In the genomic region with DNA sequence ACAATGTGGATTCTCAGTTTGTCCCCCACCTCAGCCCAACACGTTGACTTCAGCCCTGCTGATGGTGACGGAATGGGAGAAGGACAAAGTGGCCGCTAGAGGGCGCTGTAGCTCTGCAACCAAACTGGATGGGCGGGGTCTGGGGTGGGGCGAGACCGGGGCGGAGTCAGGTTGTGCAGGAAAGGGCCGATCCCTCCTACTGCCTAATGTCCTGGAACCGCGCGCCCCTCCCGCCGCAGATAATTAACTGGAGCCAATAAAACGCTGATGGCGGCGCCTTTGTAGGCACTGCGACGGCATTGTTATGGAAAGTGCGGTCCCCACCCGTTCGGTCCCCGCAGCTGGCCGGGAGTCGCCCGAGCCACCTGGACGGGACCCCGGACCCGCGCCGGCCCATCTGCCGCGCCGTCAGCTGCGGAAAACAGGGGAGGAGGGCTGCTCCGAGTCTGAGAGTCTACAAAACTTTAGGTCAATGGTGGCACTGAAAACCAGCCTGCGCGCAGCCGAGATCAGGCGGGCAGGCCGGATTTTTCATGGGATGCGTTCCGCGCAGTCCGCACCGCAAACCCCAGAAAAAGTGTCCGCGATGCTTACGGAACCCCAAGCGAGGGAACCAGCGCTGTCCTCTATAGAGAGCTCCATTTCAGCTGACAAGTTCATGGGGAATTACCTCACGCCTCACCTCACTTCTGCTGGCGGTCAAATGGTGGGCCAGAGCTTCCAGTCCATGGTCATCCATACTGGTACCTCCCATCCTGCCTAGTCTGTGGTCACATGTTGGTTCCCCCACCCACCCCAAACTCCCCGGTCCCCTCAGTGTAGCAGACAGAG, we compare ENCODE assay signal across 8 mouse cellular contexts. TPM values are rescaled to one million over a fixed set of nuclear protein-coding genes. Genes with fewer than 3 reads are reported as not detected.
DNase-seq lines count a peak whose midpoint lies in the region; ATAC-seq and TF ChIP-seq lines count a peak whose summit lies in the region.

No protein-coding gene starts in this region.

- peak; percentile 93 for TF ChIP-seq CTCF in ES-Bruce4 (IDR thresholded peaks at IDR 0.05; ENCODE audit: low read depth, low read length)
- TF ChIP-seq CTCF in stomach, postnatal 0 days (IDR thresholded peaks at IDR 0.05; ENCODE audit: low read depth) = peak; percentile 98

- peak overlapping the region; percentile 72 for H3K4me3 ChIP-seq in ES-Bruce4 (ENCODE audit: low read depth, low read length)
- H3K4me3 ChIP-seq in forebrain, embryonic 13.5 days = peak overlapping the region; percentile 54
- peak overlapping the region; percentile 56 for H3K4me3 ChIP-seq in liver, embryonic 15.5 days (replicated peaks)
- peak overlapping the region; percentile 49 for H3K4me3 ChIP-seq in neural tube, embryonic 12.5 days
- H3K4me3 ChIP-seq in stomach, postnatal 0 days (ENCODE audit: low read depth, low read length) = peak overlapping the region; percentile 61

- intact Hi-C loops in heart, postnatal 10 days (cut with DNase I) = loop anchor here (2.0 to 5.0 kb wide), 4 partner anchors 58 to 339 kb away; partner anchors contain the start of gene Srxn1

- H3K4me1 ChIP-seq in ES-Bruce4 (ENCODE audit: control insufficient read depth, insufficient read depth, low read length) = no peaks in the 10 kb centered on the region
- peaks cover 11% of the 10 kb centered on the region for H3K4me1 ChIP-seq in forebrain, embryonic 13.5 days
- H3K4me1 ChIP-seq in liver, embryonic 15.5 days (replicated peaks) = peaks cover 7% of the 10 kb centered on the region
- H3K4me1 ChIP-seq in neural tube, embryonic 12.5 days = peaks cover 12% of the 10 kb centered on the region
- H3K4me1 ChIP-seq in stomach, postnatal 0 days (replicated peaks; ENCODE audit: control insufficient read depth, insufficient read depth) = no peaks in the 10 kb centered on the region; the same call in 1 of the 2 replicates

- H3K27ac ChIP-seq in ES-Bruce4 (ENCODE audit: insufficient read depth, low read length) = no peak overlapping the region
- H3K27ac ChIP-seq in forebrain, embryonic 13.5 days = peak overlapping the region; percentile 76
- H3K27ac ChIP-seq in liver, embryonic 15.5 days (replicated peaks) = no peak overlapping the region
- peak overlapping the region; percentile 79 for H3K27ac ChIP-seq in neural tube, embryonic 12.5 days
- no peak overlapping the region for H3K27ac ChIP-seq in stomach, postnatal 0 days (replicated peaks)

- H3K9me3 ChIP-seq in ES-Bruce4 (replicated peaks; ENCODE audit: control insufficient read depth, insufficient read depth, low read length, poor library complexity, severe bottlenecking) = no peaks in the 10 kb centered on the region
- no peaks in the 10 kb centered on the region for H3K9me3 ChIP-seq in forebrain, embryonic 13.5 days (replicated peaks)
- no peaks in the 10 kb centered on the region for H3K9me3 ChIP-seq in liver, embryonic 15.5 days (replicated peaks)
- H3K9me3 ChIP-seq in neural tube, embryonic 12.5 days = no peaks in the 10 kb centered on the region
- H3K9me3 ChIP-seq in stomach, postnatal 0 days (ENCODE audit: control insufficient read depth, low read length) = no peaks in the 10 kb centered on the region

- peak; percentile 86 to 92 for DNase-seq in heart, postnatal 10 days
- DNase-seq in kidney, postnatal 4 days = peak; percentile 95
- DNase-seq in stomach, postnatal 0 days (ENCODE audit: low spot score) = peak; percentile 96

- H3K4me2 ChIP-seq in forebrain, embryonic 13.5 days = peak overlapping the region; percentile 75
- H3K4me2 ChIP-seq in liver, embryonic 15.5 days = peak overlapping the region; percentile 85
- H3K4me2 ChIP-seq in neural tube, embryonic 12.5 days (replicated peaks) = peak overlapping the region; percentile 61
- H3K4me2 ChIP-seq in stomach, postnatal 0 days (replicated peaks; ENCODE audit: low read depth) = peak overlapping the region; percentile 98

- peak; percentile 81; the same call in 1 of the 2 replicates for TF ChIP-seq EP300 in ES-Bruce4 (IDR thresholded peaks at IDR 0.05; ENCODE audit: insufficient read depth, low read depth, low read length)
- no peak for TF ChIP-seq EP300 in stomach, postnatal 0 days (optimal IDR thresholded peaks at IDR 0.05)

- ATAC-seq in cerebellum, adult (ENCODE audit: insufficient number of reproducible peaks, low FRiP score, low TSS enrichment) = peak; percentile 86
- peak; percentile 95 for ATAC-seq in forebrain, embryonic 13.5 days
- ATAC-seq in liver, embryonic 15.5 days (ENCODE audit: insufficient read depth) = peak; percentile 81
- ATAC-seq in neural tube, embryonic 12.5 days (ENCODE audit: low FRiP score, low read depth) = peak; percentile 94
- ATAC-seq in stomach, postnatal 0 days (ENCODE audit: low FRiP score, low TSS enrichment) = peak; percentile 93

- no peak for TF ChIP-seq POLR2A in ES-Bruce4 (IDR thresholded peaks at IDR 0.05; ENCODE audit: insufficient read depth, low read length)

- H3K27me3 ChIP-seq in ES-Bruce4 (ENCODE audit: control insufficient read depth, insufficient read depth, low read length, poor library complexity, severe bottlenecking) = no peaks in the 10 kb centered on the region
- H3K27me3 ChIP-seq in forebrain, embryonic 13.5 days = peaks cover 36% of the 10 kb centered on the region
- peaks cover 76% of the 10 kb centered on the region for H3K27me3 ChIP-seq in liver, embryonic 15.5 days
- peaks cover 20% of the 10 kb centered on the region for H3K27me3 ChIP-seq in neural tube, embryonic 12.5 days (replicated peaks)
- no peaks in the 10 kb centered on the region for H3K27me3 ChIP-seq in stomach, postnatal 0 days (ENCODE audit: control insufficient read depth, insufficient read depth, low read length)

- no peaks in the 10 kb centered on the region for H3K36me3 ChIP-seq in ES-Bruce4 (ENCODE audit: control insufficient read depth, insufficient read depth, low read length, poor library complexity, severe bottlenecking)
- no peaks in the 10 kb centered on the region for H3K36me3 ChIP-seq in forebrain, embryonic 13.5 days (ENCODE audit: poor library complexity, severe bottlenecking)
- H3K36me3 ChIP-seq in liver, embryonic 15.5 days (replicated peaks) = no peaks in the 10 kb centered on the region
- no peaks in the 10 kb centered on the region for H3K36me3 ChIP-seq in neural tube, embryonic 12.5 days
- no peaks in the 10 kb centered on the region for H3K36me3 ChIP-seq in stomach, postnatal 0 days (ENCODE audit: control insufficient read depth, insufficient read depth, low read length)

- under 1% methylated on average over 54 of the region's 54 CpGs for WGBS in forebrain, embryonic 13.5 days
- WGBS in liver, embryonic 15.5 days (ENCODE audit: insufficient replicate concordance) = 1% methylated on average over 54 of the region's 54 CpGs
- under 1% methylated on average over 54 of the region's 54 CpGs for WGBS in neural tube, embryonic 12.5 days
- 1% methylated on average over 54 of the region's 54 CpGs for WGBS in stomach, postnatal 0 days

- H3K9ac ChIP-seq in ES-Bruce4 (ENCODE audit: low read depth, poor library complexity, severe bottlenecking) = peak overlapping the region; percentile 49
- peak overlapping the region; percentile 68 for H3K9ac ChIP-seq in forebrain, embryonic 13.5 days
- 0 out of 2 replicates have a peak overlapping the region, but pooled peaks have one; percentile 11 for H3K9ac ChIP-seq in liver, embryonic 15.5 days
- H3K9ac ChIP-seq in neural tube, embryonic 12.5 days = peak overlapping the region; percentile 46; the same call in 1 of the 2 replicates
- H3K9ac ChIP-seq in stomach, postnatal 0 days (ENCODE audit: low read length) = peak overlapping the region; percentile 54

RNA-seq across cellular contexts. Expression of gene Slc52a3, which starts 33.2 kb away (rescaled TPM):
- polyA plus RNA-seq in ES-Bruce4 (2011; ENCODE audit: insufficient read depth, insufficient read length, low read depth, missing spikeins) = 2.6 and 3.0 TPM in 2 replicates
- 0.71 and 0.87 TPM in 2 replicates for polyA plus RNA-seq in forebrain, embryonic 13.5 days (2015; fragmentation: Nextera tagmentation; extraction: Ambion mirVana)
- 1 to 10 TPM; 2.1 to 2.6 TPM for total RNA-seq in heart, postnatal 10 days (2021)
- polyA plus RNA-seq in liver, embryonic 15.5 days (2015; fragmentation: Nextera tagmentation; extraction: Ambion mirVana) = 1.1 and 1.3 TPM in 2 replicates
- 1.1 and 1.3 TPM in 2 replicates for polyA plus RNA-seq in neural tube, embryonic 12.5 days (2016; fragmentation: Nextera tagmentation; extraction: Ambion mirVana)
- 22.2 and 24.9 TPM in 2 replicates for polyA plus RNA-seq in stomach, postnatal 0 days (2015; fragmentation: Nextera tagmentation; extraction: Ambion mirVana)

RNA-seq across cellular contexts. Expression of gene Fam110a, which starts 49.4 kb away (rescaled TPM):
- polyA plus RNA-seq in ES-Bruce4 (2011; ENCODE audit: insufficient read depth, insufficient read length, low read depth, missing spikeins) = 13.6 and 14.4 TPM in 2 replicates
- 88.9 and 99.0 TPM in 2 replicates for polyA plus RNA-seq in forebrain, embryonic 13.5 days (2015; fragmentation: Nextera tagmentation; extraction: Ambion mirVana)
- total RNA-seq in heart, postnatal 10 days (2021) = 1 to 10 TPM; 5.7 to 7.3 TPM
- 9.8 and 10.1 TPM in 2 replicates for polyA plus RNA-seq in liver, embryonic 15.5 days (2015; fragmentation: Nextera tagmentation; extraction: Ambion mirVana)
- 91.5 and 94.3 TPM in 2 replicates for polyA plus RNA-seq in neural tube, embryonic 12.5 days (2016; fragmentation: Nextera tagmentation; extraction: Ambion mirVana)
- polyA plus RNA-seq in stomach, postnatal 0 days (2015; fragmentation: Nextera tagmentation; extraction: Ambion mirVana) = 29.9 and 33.7 TPM in 2 replicates

RNA-seq across cellular contexts. Expression of gene Scrt2, which starts 51.9 kb away (rescaled TPM):
- polyA plus RNA-seq in ES-Bruce4 (2011; ENCODE audit: insufficient read depth, insufficient read length, low read depth, missing spikeins) = 0.18 and 0.32 TPM in 2 replicates
- 17.5 and 19.9 TPM in 2 replicates for polyA plus RNA-seq in forebrain, embryonic 13.5 days (2015; fragmentation: Nextera tagmentation; extraction: Ambion mirVana)
- total RNA-seq in heart, postnatal 10 days (2021) = not detected
- polyA plus RNA-seq in liver, embryonic 15.5 days (2015; fragmentation: Nextera tagmentation; extraction: Ambion mirVana) = not detected in 2 replicates
- 34.5 and 35.4 TPM in 2 replicates for polyA plus RNA-seq in neural tube, embryonic 12.5 days (2016; fragmentation: Nextera tagmentation; extraction: Ambion mirVana)
- not detected in 2 replicates for polyA plus RNA-seq in stomach, postnatal 0 days (2015; fragmentation: Nextera tagmentation; extraction: Ambion mirVana)

Comparison
In these comparisons a context has a peak if more than half of its experiments do, and no peak if none do; other contexts are left out.
1. H3K27ac ChIP-seq: peak in forebrain, embryonic 13.5 days (single experiment) and neural tube, embryonic 12.5 days (single experiment); none in ES-Bruce4 (single experiment), liver, embryonic 15.5 days (single experiment) and stomach, postnatal 0 days (single experiment).
2. H3K9ac ChIP-seq: peak in every context shown above with its lines; median percentile 68 in forebrain, embryonic 13.5 days; 54 in stomach, postnatal 0 days; 49 in ES-Bruce4; 46 in neural tube, embryonic 12.5 days; 11 in liver, embryonic 15.5 days.
3. RNA of gene Scrt2, which starts 51.9 kb away (polyA plus RNA-seq): 34.5 to 35.4 TPM in neural tube, embryonic 12.5 days and 17.5 to 19.9 TPM in forebrain, embryonic 13.5 days; 0.18 to 0.32 TPM in ES-Bruce4, not detected in stomach, postnatal 0 days and not detected in liver, embryonic 15.5 days; every median in the first group is over 10 times any median in the second.
4. Peak in every context shown above with its lines, with median percentiles within 50 percentile points of each other: H3K4me3 ChIP-seq, ATAC-seq, H3K4me2 ChIP-seq and DNase-seq.